Mouse (Mus musculus): ENCODE measurements at regions not wholly inside any gene's neighbourhood (a gene's known extent, or its start where the extent isn't known, plus 50 kb on each side); places are given as distances from the start of the nearest gene placed in this dataset.

GRCm38 (mm10) chr5:26586108-26586507, 230.9 kb upstream of the Dpp6 start:
- H3K4me3 ChIP-seq (ENCODE audit: insufficient read depth, low read depth, low read length) = no peak overlapping the region
- 78% methylated on average over 5 of the region's 5 CpGs for WGBS
- no peak for TF ChIP-seq CTCF (conservative IDR thresholded peaks at IDR 0.05; ENCODE audit: insufficient read depth, insufficient read length, low read depth, low read length)
- TF ChIP-seq POLR2A (IDR thresholded peaks at IDR 0.05; ENCODE audit: low read depth, low read length) = no peak

GRCm38 (mm10) chr5:26590886-26591285, 226.1 kb upstream of the Dpp6 start:
- WGBS = 34% methylated on average over 6 of the region's 6 CpGs
- H3K27ac ChIP-seq (ENCODE audit: insufficient read depth, low read depth, low read length) = no peak overlapping the region
- no peaks in the 10 kb centered on the region for H3K36me3 ChIP-seq (ENCODE audit: control insufficient read depth, insufficient read depth, low read length)
- DNase-seq = no peak
- H3K4me3 ChIP-seq (ENCODE audit: insufficient read depth, low read depth, low read length) = no peak overlapping the region
- TF ChIP-seq CTCF (conservative IDR thresholded peaks at IDR 0.05; ENCODE audit: insufficient read depth, insufficient read length, low read depth, low read length) (no peak), POLR2A (IDR thresholded peaks at IDR 0.05; ENCODE audit: low read depth, low read length) (no peak)
- no peaks in the 10 kb centered on the region for H3K27me3 ChIP-seq (replicated peaks; ENCODE audit: control insufficient read depth, insufficient read depth, low read length)
- H3K4me1 ChIP-seq (ENCODE audit: control insufficient read depth, insufficient read depth, low read length) = no peaks in the 10 kb centered on the region

More at GRCm38 (mm10) chr5:26586108-26586507, 230.9 kb upstream of the Dpp6 start:
- no peak overlapping the region for H3K27ac ChIP-seq (ENCODE audit: insufficient read depth, low read depth, low read length)
- H3K4me1 ChIP-seq (ENCODE audit: control insufficient read depth, insufficient read depth, low read length) = no peaks in the 10 kb centered on the region
- DNase-seq = no peak
- no peaks in the 10 kb centered on the region for H3K27me3 ChIP-seq (replicated peaks; ENCODE audit: control insufficient read depth, insufficient read depth, low read length)
- H3K36me3 ChIP-seq (ENCODE audit: control insufficient read depth, insufficient read depth, low read length) = no peaks in the 10 kb centered on the region

- no peaks in the 10 kb centered on the region for H3K27me3 ChIP-seq (replicated peaks; ENCODE audit: control insufficient read depth, insufficient read depth, low read length)
- WGBS = 28% methylated on average over 3 of the region's 3 CpGs
- DNase-seq = no peak
- H3K36me3 ChIP-seq (ENCODE audit: control insufficient read depth, insufficient read depth, low read length) = no peaks in the 10 kb centered on the region
- no peak overlapping the region for H3K4me3 ChIP-seq (ENCODE audit: insufficient read depth, low read depth, low read length)
- no peak for TF ChIP-seq POLR2A (IDR thresholded peaks at IDR 0.05; ENCODE audit: low read depth, low read length)
- TF ChIP-seq CTCF (conservative IDR thresholded peaks at IDR 0.05; ENCODE audit: insufficient read depth, insufficient read length, low read depth, low read length) = no peak
- H3K27ac ChIP-seq (ENCODE audit: insufficient read depth, low read depth, low read length) = no peak overlapping the region
- H3K4me1 ChIP-seq (ENCODE audit: control insufficient read depth, insufficient read depth, low read length) = no peaks in the 10 kb centered on the region
Measured at GRCm38 (mm10) chr5:26592341-26592740, 224.7 kb upstream of the Dpp6 start.

- no peaks in the 10 kb centered on the region for H3K4me1 ChIP-seq (ENCODE audit: control insufficient read depth, insufficient read depth, low read length)
- TF ChIP-seq POLR2A (IDR thresholded peaks at IDR 0.05; ENCODE audit: low read depth, low read length) (no peak), CTCF (conservative IDR thresholded peaks at IDR 0.05; ENCODE audit: insufficient read depth, insufficient read length, low read depth, low read length) (no peak)
- WGBS = 86% methylated on average over 2 of the region's 2 CpGs
- no peaks in the 10 kb centered on the region for H3K36me3 ChIP-seq (ENCODE audit: control insufficient read depth, insufficient read depth, low read length)
- H3K27ac ChIP-seq (ENCODE audit: insufficient read depth, low read depth, low read length) = no peak overlapping the region
- H3K4me3 ChIP-seq (ENCODE audit: insufficient read depth, low read depth, low read length) = no peak overlapping the region
- H3K27me3 ChIP-seq (replicated peaks; ENCODE audit: control insufficient read depth, insufficient read depth, low read length) = no peaks in the 10 kb centered on the region
- DNase-seq = no peak
Measured at GRCm38 (mm10) chr5:26597991-26598390, 219.0 kb upstream of the Dpp6 start.

GRCm38 (mm10) chr5:26619272-26619671, 197.7 kb upstream of the Dpp6 start:
- WGBS = 20% methylated on average over 2 of the region's 2 CpGs
- TF ChIP-seq POLR2A (IDR thresholded peaks at IDR 0.05; ENCODE audit: low read depth, low read length) (no peak), CTCF (conservative IDR thresholded peaks at IDR 0.05; ENCODE audit: insufficient read depth, insufficient read length, low read depth, low read length) (no peak)
- Histone ChIP-seq H3K27ac (ENCODE audit: insufficient read depth, low read depth, low read length) (no peak overlapping the region), H3K27me3 (replicated peaks; ENCODE audit: control insufficient read depth, insufficient read depth, low read length) (no peaks in the 10 kb centered on the region), H3K4me1 (ENCODE audit: control insufficient read depth, insufficient read depth, low read length) (no peaks in the 10 kb centered on the region), H3K4me3 (ENCODE audit: insufficient read depth, low read depth, low read length) (no peak overlapping the region), H3K36me3 (ENCODE audit: control insufficient read depth, insufficient read depth, low read length) (no peaks in the 10 kb centered on the region)
- no peak for DNase-seq

GRCm38 (mm10) chr5:26622116-26622515, 194.9 kb upstream of the Dpp6 start:
- TF ChIP-seq CTCF (conservative IDR thresholded peaks at IDR 0.05; ENCODE audit: insufficient read depth, insufficient read length, low read depth, low read length) (no peak), POLR2A (IDR thresholded peaks at IDR 0.05; ENCODE audit: low read depth, low read length) (no peak)
- 38% methylated on average over 2 of the region's 2 CpGs for WGBS
- H3K4me1 ChIP-seq (ENCODE audit: control insufficient read depth, insufficient read depth, low read length) = no peaks in the 10 kb centered on the region

GRCm38 (mm10) chr5:26671478-26671877, 145.5 kb upstream of the Dpp6 start:
- no peaks in the 10 kb centered on the region for H3K27me3 ChIP-seq (replicated peaks; ENCODE audit: control insufficient read depth, insufficient read depth, low read length)
- H3K4me3 ChIP-seq (ENCODE audit: insufficient read depth, low read depth, low read length) = no peak overlapping the region
- 50% methylated on average over 1 of the region's 1 CpGs for WGBS
- no peak overlapping the region for H3K27ac ChIP-seq (ENCODE audit: insufficient read depth, low read depth, low read length)
- no peaks in the 10 kb centered on the region for H3K4me1 ChIP-seq (ENCODE audit: control insufficient read depth, insufficient read depth, low read length)
- H3K36me3 ChIP-seq (ENCODE audit: control insufficient read depth, insufficient read depth, low read length) = no peaks in the 10 kb centered on the region
- TF ChIP-seq POLR2A (IDR thresholded peaks at IDR 0.05; ENCODE audit: low read depth, low read length) (no peak), CTCF (conservative IDR thresholded peaks at IDR 0.05; ENCODE audit: insufficient read depth, insufficient read length, low read depth, low read length) (no peak)
- no peak for DNase-seq

More at GRCm38 (mm10) chr5:26622116-26622515, 194.9 kb upstream of the Dpp6 start:
- no peak for DNase-seq
- Histone ChIP-seq H3K36me3 (ENCODE audit: control insufficient read depth, insufficient read depth, low read length) (no peaks in the 10 kb centered on the region), H3K27me3 (replicated peaks; ENCODE audit: control insufficient read depth, insufficient read depth, low read length) (no peaks in the 10 kb centered on the region), H3K4me3 (ENCODE audit: insufficient read depth, low read depth, low read length) (no peak overlapping the region), H3K27ac (ENCODE audit: insufficient read depth, low read depth, low read length) (no peak overlapping the region)
